Mouse (Mus musculus) hindbrain, embryonic 13.5 days (tissue): ENCODE data around the gene Mpzl2. TPM values are rescaled to one million over a fixed set of nuclear protein-coding genes. Genes with fewer than 3 reads are reported as not detected.
"Not testable (repeated sequence)": the region's sequence is repeated elsewhere in the genome, so short reads cannot be mapped to it uniquely, and the experiment has no call there.

Source experiments
- ATAC-seq: fragments of 200-750 bp; cut with Nextera tagmentation; 2 replicates; pipeline ENCODE4 v1.8.0; 2017; ENCODE audit warnings: moderate TSS enrichment; ENCODE audit not compliant: low FRiP score
- H3K27ac ChIP-seq: fragments of 300-500 bp; sonication (generic); 2 replicates; pipeline ENCODE4 v1.5.1; 2015; ENCODE audit warnings: inconsistent platforms, mild to moderate bottlenecking, moderate library complexity
- H3K27me3 ChIP-seq: fragments of 300-500 bp; sonication (generic); 2 replicates; pipeline ENCODE4 v1.6.1; 2015; ENCODE audit warnings: mild to moderate bottlenecking, inconsistent platforms
- H3K36me3 ChIP-seq: fragments of 300-500 bp; sonication (generic); 2 replicates; pipeline ENCODE4 v1.6.1; 2015; ENCODE audit warnings: mild to moderate bottlenecking, inconsistent platforms
- H3K4me1 ChIP-seq: fragments of 300-500 bp; sonication (generic); replicated peaks from 2 replicates; pipeline ENCODE4 v1.6.1; 2015; ENCODE audit warnings: inconsistent platforms
- H3K4me2 ChIP-seq: fragments of 300-500 bp; sonication (generic); 2 replicates; pipeline ENCODE4 v1.6.1; 2015; ENCODE audit warnings: inconsistent platforms, mild to moderate bottlenecking, moderate library complexity
- H3K4me3 ChIP-seq: fragments of 300-500 bp; sonication (generic); 2 replicates; pipeline ENCODE4 v1.5.1; 2015; ENCODE audit warnings: mild to moderate bottlenecking, inconsistent platforms
- H3K9ac ChIP-seq: fragments of 300-500 bp; sonication (generic); 2 replicates; pipeline ENCODE4 v1.6.1; 2015; ENCODE audit warnings: mild to moderate bottlenecking, inconsistent platforms
- H3K9me3 ChIP-seq: fragments of 300-500 bp; sonication (generic); 2 replicates; pipeline ENCODE4 v1.6.1; 2016; ENCODE audit warnings: inconsistent platforms
- WGBS: fragments of 180-500 bp; shearing (Covaris S2); methylation state at CpG from one replicate; pipeline ENCODE4 v1.1.7; 2015; 5-methylcytosine and 5-hydroxymethylcytosine counted together
- polyA plus RNA-seq: library from polyadenylated mRNA; unstranded; fragments of >200 nt; fragmentation: Nextera tagmentation; extraction: Ambion mirVana; gene quantifications from 2 replicates; pipeline ENCODE4 v1.2.1, GENCODE M21; 2015

Mpzl2 gene
- polyA plus RNA-seq, 1 experiment from 2014 or later: 0.35 TPM

DNA sequence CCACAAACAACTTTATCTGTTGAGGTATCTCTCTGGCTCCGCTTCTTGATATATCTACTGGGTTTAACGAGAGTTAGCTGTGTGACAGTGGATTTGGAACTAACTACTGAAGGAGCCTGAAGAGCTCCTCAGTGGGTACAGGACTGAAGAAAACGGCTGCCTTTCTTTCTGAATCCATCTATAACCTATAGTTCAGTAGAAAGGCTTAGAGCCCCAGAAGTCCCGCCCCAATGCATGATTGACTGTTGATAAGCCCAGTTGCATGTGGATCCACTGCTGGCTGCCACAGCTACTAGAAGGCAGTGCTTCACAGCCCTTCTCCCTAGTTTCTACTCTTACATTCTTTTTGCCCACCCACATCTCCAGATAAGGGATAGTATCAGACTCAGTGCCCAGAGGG is 29.1 kb upstream of the Mpzl2 start:
- WGBS: 83% methylated on average over 4 of the region's 4 CpGs
- no peak overlapping the region for H3K27ac ChIP-seq
- H3K9ac ChIP-seq: no peak overlapping the region
- no peak for ATAC-seq
- 0 out of 2 replicates have a peak, but pooled peaks cover 2% of the 10 kb centered on the region for H3K27me3 ChIP-seq
- no peak overlapping the region for H3K4me2 ChIP-seq
- H3K36me3 ChIP-seq: no peaks in the 10 kb centered on the region
- H3K4me1 ChIP-seq: no peaks in the 10 kb centered on the region
- no peaks in the 10 kb centered on the region for H3K9me3 ChIP-seq
- H3K4me3 ChIP-seq: no peak overlapping the region

DNA sequence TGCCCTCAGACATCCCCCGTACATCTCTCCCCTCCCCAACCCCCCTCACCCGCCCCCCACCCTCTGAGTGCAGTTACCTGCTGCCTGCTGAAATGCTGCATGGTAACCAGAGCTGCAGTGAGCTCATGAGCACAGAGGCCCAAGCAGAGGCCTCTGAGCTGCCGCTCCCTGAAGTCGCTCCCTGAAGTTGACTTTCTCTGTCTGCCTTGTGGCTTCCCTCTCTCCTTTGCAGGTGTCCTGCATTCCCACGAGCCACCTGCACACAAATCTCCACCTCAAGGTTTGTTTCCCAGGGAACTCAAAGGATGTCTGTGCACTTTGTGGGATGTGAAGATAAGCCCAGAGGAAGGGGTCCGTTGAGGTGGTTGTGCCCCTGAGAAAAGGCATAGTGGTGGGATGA is 28.3 kb upstream of the Mpzl2 start:
- no peak overlapping the region for H3K9ac ChIP-seq
- H3K27ac ChIP-seq: no peak overlapping the region
- no peak overlapping the region for H3K4me3 ChIP-seq
- no peak overlapping the region for H3K4me2 ChIP-seq
- H3K9me3 ChIP-seq: no peaks in the 10 kb centered on the region
- no peaks in the 10 kb centered on the region for H3K4me1 ChIP-seq
- 0 out of 2 replicates have a peak, but pooled peaks cover 2% of the 10 kb centered on the region for H3K27me3 ChIP-seq
- no peak for ATAC-seq
- WGBS: 59% methylated on average over 6 of the region's 6 CpGs
- no peaks in the 10 kb centered on the region for H3K36me3 ChIP-seq

DNA sequence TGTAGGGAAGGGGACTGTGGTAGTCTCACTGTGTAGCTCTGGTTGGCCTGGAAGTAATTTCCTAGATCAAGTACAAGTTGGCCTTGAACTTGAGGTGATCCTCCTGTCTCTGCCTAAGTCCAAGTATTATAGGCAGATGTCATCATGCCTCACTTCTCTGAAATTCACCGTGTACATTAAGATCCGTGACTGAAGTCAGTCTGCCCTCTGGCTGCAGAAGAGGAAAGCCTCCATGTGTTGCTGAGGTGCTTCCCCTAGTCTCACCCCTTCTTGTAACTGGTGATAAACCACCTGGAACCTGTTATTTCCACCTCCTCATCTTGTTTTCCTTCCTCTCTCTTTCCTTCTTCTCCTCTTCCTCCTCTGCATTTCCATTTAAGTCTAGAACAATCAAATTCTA is 24.7 kb upstream of the Mpzl2 start:
- no peak overlapping the region for H3K4me3 ChIP-seq
- 51% methylated on average over 2 of the region's 2 CpGs for WGBS
- no peak overlapping the region for H3K27ac ChIP-seq
- H3K4me1 ChIP-seq: no peaks in the 10 kb centered on the region
- H3K9me3 ChIP-seq: no peaks in the 10 kb centered on the region
- H3K36me3 ChIP-seq: no peaks in the 10 kb centered on the region
- no peak overlapping the region for H3K9ac ChIP-seq
- no peak for ATAC-seq
- H3K4me2 ChIP-seq: no peak overlapping the region
- 0 out of 2 replicates have a peak, but pooled peaks cover 2% of the 10 kb centered on the region for H3K27me3 ChIP-seq

DNA sequence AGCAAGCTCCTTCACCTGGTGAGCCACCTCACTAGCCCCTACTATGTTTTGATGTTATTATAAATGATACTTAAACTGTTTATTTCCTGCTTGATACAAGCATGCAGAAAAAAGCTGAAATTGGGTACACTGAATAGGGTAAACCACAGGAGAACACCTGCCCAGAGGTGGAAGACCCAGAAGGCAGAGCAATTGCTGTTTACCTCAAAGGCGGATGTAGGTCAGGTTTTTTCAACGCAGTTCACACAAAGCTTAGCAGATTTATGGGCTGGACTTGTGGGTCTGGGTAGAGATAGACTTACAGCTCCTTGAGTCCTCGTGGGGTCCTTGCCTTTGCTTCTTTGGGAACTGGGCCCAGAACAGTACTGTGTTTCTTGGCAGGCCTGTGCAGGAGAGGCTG is 23.8 kb upstream of the Mpzl2 start:
- Histone ChIP-seq H3K36me3 (no peaks in the 10 kb centered on the region), H3K9me3 (no peaks in the 10 kb centered on the region), H3K27me3 (0 out of 2 replicates have a peak, but pooled peaks cover 2% of the 10 kb centered on the region), H3K4me1 (no peaks in the 10 kb centered on the region), H3K27ac (no peak overlapping the region), H3K4me3 (no peak overlapping the region), H3K4me2 (no peak overlapping the region), H3K9ac (no peak overlapping the region)
- WGBS: 77% methylated on average over 3 of the region's 3 CpGs
- no peak for ATAC-seq

DNA sequence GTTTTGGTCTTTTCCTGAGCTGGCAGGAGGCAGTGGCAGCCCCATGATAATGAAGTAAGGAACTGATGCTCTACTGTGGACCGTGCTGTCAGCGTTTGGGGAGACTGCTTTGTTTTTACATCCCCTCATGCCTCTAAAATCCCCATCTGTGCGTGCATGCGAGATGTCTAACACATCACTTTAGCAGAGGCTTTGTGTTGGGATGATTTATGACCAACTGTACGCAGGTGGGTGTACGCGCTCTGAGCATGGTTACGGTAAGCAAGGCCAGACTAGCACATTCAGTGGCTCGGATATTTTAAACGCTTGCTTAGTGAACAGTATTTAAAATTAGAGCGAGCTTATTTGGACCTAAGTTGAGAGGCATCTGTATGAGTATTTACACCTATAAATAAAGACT is 21.6 kb upstream of the Mpzl2 start:
- 80% methylated on average over 11 of the region's 11 CpGs for WGBS
- H3K4me3 ChIP-seq: no peak overlapping the region
- ATAC-seq: no peak

DNA sequence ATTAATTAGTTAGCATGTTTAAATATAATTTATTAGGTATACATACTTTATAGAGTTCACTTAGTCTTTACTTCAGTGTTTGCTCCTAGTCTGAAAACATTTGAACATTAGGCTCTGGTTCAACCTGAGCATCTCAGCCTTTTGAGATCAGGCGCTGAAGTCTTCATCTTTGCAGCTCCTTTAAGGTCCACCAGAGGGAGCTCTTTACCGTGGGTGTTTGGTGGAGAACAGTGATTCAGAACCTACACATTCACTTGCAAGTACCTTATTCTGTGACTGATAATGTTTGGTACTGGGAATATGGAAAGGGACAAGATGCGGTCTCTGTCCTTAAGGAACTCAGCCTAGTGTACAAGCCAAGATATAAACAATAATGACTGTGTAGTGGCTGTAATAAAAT is 16.8 kb upstream of the Mpzl2 start:
- ATAC-seq: no peak
- H3K27me3 ChIP-seq: peaks cover 15% of the 10 kb centered on the region; the same call in 1 of the 2 replicates
- H3K27ac ChIP-seq: no peak overlapping the region
- H3K9ac ChIP-seq: no peak overlapping the region
- no peaks in the 10 kb centered on the region for H3K36me3 ChIP-seq
- H3K4me2 ChIP-seq: no peak overlapping the region
- 11% methylated on average over 3 of the region's 3 CpGs for WGBS
- no peaks in the 10 kb centered on the region for H3K4me1 ChIP-seq
- H3K9me3 ChIP-seq: no peaks in the 10 kb centered on the region
- H3K4me3 ChIP-seq: no peak overlapping the region

More for the DNA sequence above, 21.6 kb upstream of the Mpzl2 start:
- Histone ChIP-seq H3K9ac (no peak overlapping the region), H3K27me3 (no peaks in the 10 kb centered on the region), H3K9me3 (no peaks in the 10 kb centered on the region), H3K4me2 (no peak overlapping the region), H3K36me3 (no peaks in the 10 kb centered on the region), H3K4me1 (no peaks in the 10 kb centered on the region), H3K27ac (no peak overlapping the region)

DNA sequence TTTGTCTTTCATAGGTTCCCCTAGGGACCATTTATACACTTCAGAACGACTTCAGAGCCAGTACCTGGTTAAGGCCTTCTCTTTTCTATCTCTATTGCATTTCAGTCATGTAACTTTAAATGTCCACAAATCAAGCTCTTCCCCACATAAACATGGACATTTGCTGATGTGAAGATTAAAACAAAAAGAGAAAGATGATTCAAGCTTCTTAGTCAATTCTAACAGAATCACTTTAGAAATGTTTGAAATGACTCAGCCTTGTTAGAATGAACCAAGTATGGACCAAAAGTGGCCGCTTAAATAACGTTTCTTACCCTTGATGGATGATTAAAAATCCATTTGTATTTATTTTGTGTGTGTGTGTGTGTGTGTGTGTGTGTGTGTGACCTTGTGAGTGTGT is 16.0 kb upstream of the Mpzl2 start:
- 65% methylated on average over 3 of the region's 3 CpGs for WGBS
- Histone ChIP-seq H3K9ac (no peak overlapping the region), H3K4me1 (no peaks in the 10 kb centered on the region), H3K27ac (no peak overlapping the region), H3K9me3 (no peaks in the 10 kb centered on the region), H3K4me2 (no peak overlapping the region), H3K27me3 (peaks cover 20% of the 10 kb centered on the region; the same call in 1 of the 2 replicates), H3K4me3 (no peak overlapping the region), H3K36me3 (no peaks in the 10 kb centered on the region)
- no peak for ATAC-seq

DNA sequence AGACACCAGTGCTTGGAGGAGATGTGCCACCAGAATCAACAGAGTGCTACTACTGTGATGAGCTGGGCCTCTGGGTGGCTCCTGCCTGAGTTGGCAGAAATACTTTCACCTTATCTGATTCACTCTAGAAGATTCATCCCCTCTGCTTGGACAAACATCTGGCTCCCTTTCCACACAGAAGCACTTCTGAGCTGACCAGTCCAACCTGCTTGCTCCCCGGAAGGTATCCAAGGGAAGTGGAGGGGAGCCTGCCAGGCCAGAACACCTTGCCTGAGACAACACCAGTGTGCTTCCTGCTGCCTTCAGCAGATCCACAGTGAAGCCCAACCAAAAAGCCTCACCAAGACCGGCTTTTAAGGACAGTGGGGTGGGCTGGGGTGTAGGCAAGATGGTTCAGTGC is 15.4 kb upstream of the Mpzl2 start:
- 82% methylated on average over 2 of the region's 2 CpGs for WGBS
- H3K36me3 ChIP-seq: no peaks in the 10 kb centered on the region
- H3K9me3 ChIP-seq: no peaks in the 10 kb centered on the region
- peaks cover 21% of the 10 kb centered on the region; the same call in 1 of the 2 replicates for H3K27me3 ChIP-seq
- H3K27ac ChIP-seq: no peak overlapping the region
- H3K4me2 ChIP-seq: no peak overlapping the region
- no peak overlapping the region for H3K4me3 ChIP-seq
- H3K4me1 ChIP-seq: no peaks in the 10 kb centered on the region
- no peak overlapping the region for H3K9ac ChIP-seq
- ATAC-seq: no peak

DNA sequence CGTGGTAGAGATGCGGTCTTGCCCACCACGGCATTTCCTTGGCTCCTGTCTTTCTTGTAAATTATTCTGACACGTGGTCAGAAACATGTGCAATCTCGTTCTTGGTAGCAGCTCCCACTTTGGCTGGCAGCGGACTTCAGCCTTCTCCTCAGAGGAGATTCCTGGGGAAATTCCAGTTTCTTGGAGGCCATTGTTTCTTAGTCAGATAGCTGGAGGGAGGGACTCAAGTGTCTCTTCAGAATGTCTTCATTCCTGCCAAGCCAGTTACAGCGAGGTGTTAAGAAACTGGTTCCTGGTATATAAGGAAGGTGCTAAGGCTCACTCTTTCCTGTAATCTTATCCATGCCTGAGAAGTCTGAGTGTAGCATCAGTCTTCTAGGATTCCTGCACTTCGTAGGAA is 12.2 kb upstream of the Mpzl2 start:
- Histone ChIP-seq H3K9ac (no peak overlapping the region), H3K9me3 (no peaks in the 10 kb centered on the region)
- WGBS: 79% methylated on average over 8 of the region's 8 CpGs

DNA sequence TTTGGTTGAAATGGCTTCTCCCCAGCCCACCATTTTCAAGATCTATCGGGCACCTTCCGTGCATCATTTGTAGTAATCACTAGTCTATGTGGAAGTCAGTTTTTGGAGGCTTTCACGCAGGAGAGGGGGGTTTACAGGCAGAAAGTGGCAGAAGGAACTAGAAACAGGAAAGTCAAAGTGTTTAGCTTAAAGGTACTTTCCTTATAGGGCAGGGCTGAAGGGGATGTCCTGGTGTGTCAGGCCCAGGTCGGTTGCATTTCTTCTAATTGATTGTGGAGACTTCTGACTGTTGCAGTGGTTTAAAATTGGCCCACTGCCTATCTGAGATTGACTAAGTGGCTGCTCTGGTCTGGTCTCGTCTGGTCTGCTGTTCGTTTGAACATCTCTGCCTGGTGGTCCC is 9.3 kb upstream of the Mpzl2 start:
- H3K27me3 ChIP-seq: peaks cover 26% of the 10 kb centered on the region
- no peak overlapping the region for H3K4me3 ChIP-seq
- H3K4me2 ChIP-seq: no peak overlapping the region
- no peak for ATAC-seq
- H3K9ac ChIP-seq: no peak overlapping the region
- H3K9me3 ChIP-seq: no peaks in the 10 kb centered on the region
- H3K27ac ChIP-seq: no peak overlapping the region
- no peaks in the 10 kb centered on the region for H3K36me3 ChIP-seq
- WGBS: 80% methylated on average over 6 of the region's 6 CpGs
- H3K4me1 ChIP-seq: no peaks in the 10 kb centered on the region

More for the DNA sequence above, 12.2 kb upstream of the Mpzl2 start:
- Histone ChIP-seq H3K4me1 (no peaks in the 10 kb centered on the region), H3K27ac (no peak overlapping the region), H3K36me3 (no peaks in the 10 kb centered on the region), H3K27me3 (peaks cover 30% of the 10 kb centered on the region), H3K4me3 (no peak overlapping the region), H3K4me2 (no peak overlapping the region)
- ATAC-seq: no peak

DNA sequence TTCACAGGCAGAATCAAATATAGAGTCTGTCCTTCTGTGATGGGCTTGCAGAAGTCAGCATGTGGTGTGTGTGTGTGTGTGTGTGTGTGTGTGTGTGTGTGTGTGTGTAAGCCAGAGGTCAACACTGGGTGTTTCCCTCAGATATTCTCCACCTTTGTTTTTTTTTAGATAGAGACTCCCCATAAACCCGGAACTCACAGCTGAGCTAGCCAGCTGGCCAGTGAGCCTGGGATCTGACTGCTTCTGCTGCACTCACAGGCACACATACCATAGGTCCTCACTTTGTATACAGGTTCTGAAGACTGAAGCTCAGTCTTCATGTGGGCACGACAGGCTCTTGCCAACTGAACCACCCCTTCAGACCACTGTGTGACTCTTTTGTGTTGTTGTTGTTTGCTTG is 7.3 kb upstream of the Mpzl2 start:
- Histone ChIP-seq H3K4me1 (no peaks in the 10 kb centered on the region), H3K36me3 (no peaks in the 10 kb centered on the region), H3K27ac (no peak overlapping the region), H3K27me3 (peaks cover 19% of the 10 kb centered on the region; the same call in 1 of the 2 replicates), H3K4me2 (no peak overlapping the region), H3K4me3 (no peak overlapping the region), H3K9me3 (no peaks in the 10 kb centered on the region), H3K9ac (no peak overlapping the region)
- no peak for ATAC-seq
- WGBS: 77% methylated on average over 2 of the region's 2 CpGs

DNA sequence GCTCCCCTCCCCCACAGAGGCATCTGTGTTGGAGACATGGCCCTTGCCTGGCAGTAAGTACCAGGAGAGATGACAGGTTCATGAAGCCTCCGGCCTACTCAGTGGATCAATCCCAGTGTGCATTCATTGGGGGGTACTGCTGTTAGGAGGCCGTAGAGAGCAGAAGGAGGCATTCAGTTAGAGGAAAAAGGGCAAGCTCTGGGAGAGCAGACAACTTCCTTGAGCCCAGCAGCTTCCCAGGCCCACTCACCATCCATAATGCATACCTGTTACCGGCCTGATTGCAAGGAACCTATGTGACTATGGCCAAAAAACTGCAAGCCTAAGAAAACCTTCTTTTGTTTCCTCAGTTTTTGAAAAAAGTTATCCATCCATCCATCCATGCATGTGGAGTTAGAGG is 5.1 kb upstream of the Mpzl2 start:
- ATAC-seq: no peak
- H3K4me2 ChIP-seq: no peak overlapping the region
- peaks cover 23% of the 10 kb centered on the region for H3K27me3 ChIP-seq
- H3K9ac ChIP-seq: no peak overlapping the region
- no peaks in the 10 kb centered on the region for H3K4me1 ChIP-seq
- no peaks in the 10 kb centered on the region for H3K36me3 ChIP-seq
- no peaks in the 10 kb centered on the region for H3K9me3 ChIP-seq
- 84% methylated on average over 3 of the region's 3 CpGs for WGBS
- no peak overlapping the region for H3K27ac ChIP-seq
- no peak overlapping the region for H3K4me3 ChIP-seq

DNA sequence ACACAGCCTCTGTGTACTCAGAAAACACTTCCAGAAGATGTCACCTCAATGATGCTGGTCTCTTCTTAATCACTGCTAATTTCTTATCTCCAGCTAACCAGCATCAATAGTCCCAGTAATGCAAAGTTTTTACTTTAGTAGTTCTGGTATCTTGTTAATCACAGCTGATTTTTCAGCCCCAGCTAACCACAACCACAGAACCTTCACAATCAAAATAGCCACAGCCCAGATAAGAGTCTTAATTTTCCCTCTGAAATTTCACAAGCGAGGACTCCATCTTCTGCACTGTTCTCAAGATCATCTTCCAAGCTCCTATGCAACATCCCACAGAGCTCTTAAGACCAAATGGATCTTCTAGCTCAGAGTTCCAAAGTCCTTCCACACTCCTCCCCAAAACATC is 1.8 kb upstream of the Mpzl2 start:
- Histone ChIP-seq H3K27me3 (peaks cover 50% of the 10 kb centered on the region), H3K4me1 (peaks cover 15% of the 10 kb centered on the region)
- H3K36me3 ChIP-seq, H3K9me3 ChIP-seq, H3K9ac ChIP-seq, H3K4me3 ChIP-seq, H3K4me2 ChIP-seq, H3K27ac ChIP-seq, ATAC-seq: not testable (repeated sequence)
- 89% methylated on average over 1 of the region's 1 CpGs for WGBS
